Mouse (Mus musculus): ENCODE measurements around the gene Taf8.

DNA sequence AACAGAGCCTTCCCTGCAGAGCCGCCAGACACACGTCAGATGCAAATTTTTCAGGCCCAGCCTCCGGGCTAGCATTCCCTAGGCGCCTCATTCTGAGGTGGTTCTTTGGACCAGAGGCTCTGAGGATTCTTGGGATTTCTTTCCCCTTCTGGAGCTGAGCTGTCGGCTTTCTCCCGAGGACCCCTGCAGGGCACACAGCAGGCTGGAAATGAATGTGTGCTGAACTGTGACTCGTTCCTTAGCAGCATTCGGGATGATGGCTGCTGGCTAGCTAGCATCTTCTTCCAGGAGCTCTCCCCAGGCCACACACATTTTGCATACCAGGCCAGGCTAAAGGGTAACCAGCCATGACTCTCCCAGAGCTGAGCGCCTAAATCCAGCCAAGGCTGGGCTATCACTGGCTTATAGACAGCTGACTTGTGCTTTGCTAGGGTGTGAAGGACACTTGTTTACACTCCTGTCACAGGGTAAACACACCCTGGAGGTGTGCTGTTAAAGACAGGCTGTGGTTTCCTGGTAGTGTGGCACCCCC, 61.7 kb downstream of the Taf8 start:
- TF ChIP-seq CTCF (conservative IDR thresholded peaks at IDR 0.05; ENCODE audit: low read length), result no peak
- no peak for TF ChIP-seq POU5F1 (IDR thresholded peaks at IDR 0.05; ENCODE audit: borderline replicate concordance, low read length)
- no peak for TF ChIP-seq NANOG (IDR thresholded peaks at IDR 0.05; ENCODE audit: borderline replicate concordance, low read length)
